Mouse (Mus musculus) megakaryocyte, embryonic 14.5 days (primary cell): Measurements from ENCODE around the gene Nudt13.

ENCODE experiments used
- FLI1 ChIP-seq: IDR thresholded peaks from 2 replicates; pipeline ENCODE4 v1.6.1; 2012; ENCODE audit warnings: low read length, inconsistent platforms, mixed read lengths
- GATA1 ChIP-seq: IDR thresholded peaks from 3 replicates; pipeline ENCODE4 v1.6.1; 2012; ENCODE audit warnings: mixed read lengths, low read length, inconsistent platforms, borderline replicate concordance

DNA sequence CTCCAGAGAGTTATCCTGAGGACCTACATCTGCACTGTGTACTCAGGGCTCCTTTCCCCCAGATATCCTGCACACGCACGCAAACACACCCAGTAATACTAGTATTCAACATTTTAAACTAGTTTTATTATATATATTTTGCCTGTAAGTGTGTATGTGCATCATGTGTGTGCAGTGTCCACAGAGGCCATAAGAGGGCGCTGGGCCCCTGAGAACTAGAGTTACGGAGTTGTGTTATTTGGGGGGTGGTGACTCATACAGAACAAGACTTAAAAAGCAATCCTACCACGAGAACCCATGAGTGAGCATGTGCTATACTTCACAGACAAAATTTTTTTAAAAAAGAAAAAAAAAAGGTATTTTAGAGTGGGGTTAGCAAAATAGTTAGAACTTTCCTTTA, 44.9 kb downstream of the Nudt13 start:
- TF ChIP-seq GATA1 (no peak), FLI1 (no peak)
